Mouse (Mus musculus): ENCODE results near the gene Tmod1. TPM values are rescaled to one million over a fixed set of nuclear protein-coding genes. Genes with fewer than 3 reads are reported as not detected.

Tmod1 gene
- polyA plus RNA-seq, 1 experiment from 2014 or later = 4.7 TPM

- no peaks in the 10 kb centered on the region for H3K27me3 ChIP-seq (replicated peaks; ENCODE audit: control insufficient read depth, insufficient read depth, low read length)
- no peak for TF ChIP-seq CTCF (IDR thresholded peaks at IDR 0.05; ENCODE audit: low read depth)
- H3K36me3 ChIP-seq (ENCODE audit: control insufficient read depth, insufficient read depth) = no peaks in the 10 kb centered on the region
- H3K4me3 ChIP-seq (ENCODE audit: low read depth, low read length) = no peak overlapping the region
- 47% methylated on average over 8 of the region's 8 CpGs for WGBS
- ATAC-seq = no peak
- H3K4me1 ChIP-seq (replicated peaks; ENCODE audit: control insufficient read depth, insufficient read depth, low read length) = no peaks in the 10 kb centered on the region
- H3K9ac ChIP-seq (ENCODE audit: low read depth, low read length) = no peak overlapping the region
- no peak overlapping the region for H3K4me2 ChIP-seq (replicated peaks; ENCODE audit: low read depth)
- H3K9me3 ChIP-seq (ENCODE audit: control insufficient read depth) = no peaks in the 10 kb centered on the region
- no peak overlapping the region for H3K27ac ChIP-seq (ENCODE audit: low read depth, low read length)
Measured at GRCm38 (mm10) chr4:46064263-46064662, 25.5 kb downstream of the Tmod1 start.

DNA sequence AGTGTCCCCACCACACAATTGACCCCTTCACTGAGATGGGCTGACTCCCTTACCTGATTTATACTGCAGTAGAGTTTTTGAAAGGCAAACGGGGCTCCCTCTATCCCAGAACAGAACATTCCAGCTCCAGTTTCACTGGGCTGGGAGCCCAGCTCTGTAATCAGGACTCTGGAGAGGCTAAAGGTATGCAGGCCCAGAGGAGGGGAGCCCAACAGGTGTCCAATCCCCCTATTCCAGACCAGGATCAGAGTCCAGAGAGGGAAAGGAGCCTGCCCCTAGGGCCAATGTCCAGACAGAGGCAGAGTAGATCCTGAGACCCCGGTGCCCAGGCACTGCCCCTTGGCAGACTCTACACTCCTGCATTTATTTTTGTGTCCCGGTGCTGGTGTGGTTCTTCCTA lies 26.2 kb downstream of the Tmod1 start:
- no peak overlapping the region for H3K27ac ChIP-seq (ENCODE audit: low read depth, low read length)
- no peak for ATAC-seq
- H3K36me3 ChIP-seq (ENCODE audit: control insufficient read depth, insufficient read depth) = no peaks in the 10 kb centered on the region
- H3K9me3 ChIP-seq (ENCODE audit: control insufficient read depth) = no peaks in the 10 kb centered on the region
- 79% methylated on average over 3 of the region's 3 CpGs for WGBS
- no peak overlapping the region for H3K4me2 ChIP-seq (replicated peaks; ENCODE audit: low read depth)
- H3K27me3 ChIP-seq (replicated peaks; ENCODE audit: control insufficient read depth, insufficient read depth, low read length) = no peaks in the 10 kb centered on the region
- H3K4me1 ChIP-seq (replicated peaks; ENCODE audit: control insufficient read depth, insufficient read depth, low read length) = no peaks in the 10 kb centered on the region
- no peak overlapping the region for H3K9ac ChIP-seq (ENCODE audit: low read depth, low read length)
- H3K4me3 ChIP-seq (ENCODE audit: low read depth, low read length) = no peak overlapping the region
- no peak for TF ChIP-seq CTCF (IDR thresholded peaks at IDR 0.05; ENCODE audit: low read depth)

- WGBS = 49% methylated on average over 8 of the region's 8 CpGs
- no peak overlapping the region for H3K27ac ChIP-seq (ENCODE audit: low read depth, low read length)
- TF ChIP-seq CTCF (IDR thresholded peaks at IDR 0.05; ENCODE audit: low read depth) = no peak
Measured at GRCm38 (mm10) chr4:46065695-46066340, 27.1 kb downstream of the Tmod1 start.

DNA sequence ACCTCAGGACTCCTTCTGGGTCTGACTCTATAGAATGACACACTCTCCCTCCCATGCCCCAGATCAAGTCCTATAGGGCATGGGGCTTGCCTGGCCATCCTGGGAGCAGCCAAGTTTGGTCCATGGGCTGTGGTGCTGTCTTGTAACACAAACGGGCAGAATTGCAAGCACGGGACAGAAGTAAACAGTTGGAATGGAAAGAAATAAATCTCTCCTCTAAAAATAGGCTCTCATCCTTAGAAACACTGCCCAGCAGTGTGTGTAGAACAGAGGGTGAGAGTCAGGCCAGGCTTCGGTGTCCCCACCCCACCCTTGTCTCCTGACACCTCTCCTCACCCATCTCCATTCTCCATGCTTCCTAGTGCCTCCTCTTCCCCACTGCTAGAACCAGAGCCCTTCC lies 29.3 kb downstream of the Tmod1 start:
- no peak overlapping the region for H3K4me3 ChIP-seq (ENCODE audit: low read depth, low read length)
- H3K4me2 ChIP-seq (replicated peaks; ENCODE audit: low read depth) = no peak overlapping the region
- H3K36me3 ChIP-seq (ENCODE audit: control insufficient read depth, insufficient read depth) = no peaks in the 10 kb centered on the region
- no peak for TF ChIP-seq CTCF (IDR thresholded peaks at IDR 0.05; ENCODE audit: low read depth)
- no peaks in the 10 kb centered on the region for H3K4me1 ChIP-seq (replicated peaks; ENCODE audit: control insufficient read depth, insufficient read depth, low read length)
- no peaks in the 10 kb centered on the region for H3K9me3 ChIP-seq (ENCODE audit: control insufficient read depth)
- no peak overlapping the region for H3K9ac ChIP-seq (ENCODE audit: low read depth, low read length)
- ATAC-seq = no peak
- no peaks in the 10 kb centered on the region for H3K27me3 ChIP-seq (replicated peaks; ENCODE audit: control insufficient read depth, insufficient read depth, low read length)
- 59% methylated on average over 3 of the region's 3 CpGs for WGBS
- no peak overlapping the region for H3K27ac ChIP-seq (ENCODE audit: low read depth, low read length)

More at GRCm38 (mm10) chr4:46065695-46066340, 27.1 kb downstream of the Tmod1 start:
- no peak overlapping the region for H3K9ac ChIP-seq (ENCODE audit: low read depth, low read length)
- H3K9me3 ChIP-seq (ENCODE audit: control insufficient read depth) = no peaks in the 10 kb centered on the region
- no peaks in the 10 kb centered on the region for H3K4me1 ChIP-seq (replicated peaks; ENCODE audit: control insufficient read depth, insufficient read depth, low read length)
- H3K4me3 ChIP-seq (ENCODE audit: low read depth, low read length) = no peak overlapping the region
- H3K27me3 ChIP-seq (replicated peaks; ENCODE audit: control insufficient read depth, insufficient read depth, low read length) = no peaks in the 10 kb centered on the region
- H3K36me3 ChIP-seq (ENCODE audit: control insufficient read depth, insufficient read depth) = no peaks in the 10 kb centered on the region
- ATAC-seq = no peak
- no peak overlapping the region for H3K4me2 ChIP-seq (replicated peaks; ENCODE audit: low read depth)

GRCm38 (mm10) chr4:46068573-46068972 lies 29.8 kb downstream of the Tmod1 start:
- 46% methylated on average over 1 of the region's 1 CpGs for WGBS
- ATAC-seq = no peak
- Histone ChIP-seq H3K4me3 (ENCODE audit: low read depth, low read length) (no peak overlapping the region), H3K27me3 (replicated peaks; ENCODE audit: control insufficient read depth, insufficient read depth, low read length) (no peaks in the 10 kb centered on the region), H3K36me3 (ENCODE audit: control insufficient read depth, insufficient read depth) (no peaks in the 10 kb centered on the region), H3K9me3 (ENCODE audit: control insufficient read depth) (no peaks in the 10 kb centered on the region), H3K27ac (ENCODE audit: low read depth, low read length) (no peak overlapping the region), H3K4me2 (replicated peaks; ENCODE audit: low read depth) (no peak overlapping the region), H3K4me1 (replicated peaks; ENCODE audit: control insufficient read depth, insufficient read depth, low read length) (no peaks in the 10 kb centered on the region), H3K9ac (ENCODE audit: low read depth, low read length) (no peak overlapping the region)
- no peak for TF ChIP-seq CTCF (IDR thresholded peaks at IDR 0.05; ENCODE audit: low read depth)

- no peaks in the 10 kb centered on the region for H3K9me3 ChIP-seq (ENCODE audit: control insufficient read depth)
- H3K4me2 ChIP-seq (replicated peaks; ENCODE audit: low read depth) = no peak overlapping the region
- ATAC-seq = no peak
- H3K36me3 ChIP-seq (ENCODE audit: control insufficient read depth, insufficient read depth) = no peaks in the 10 kb centered on the region
- H3K4me1 ChIP-seq (replicated peaks; ENCODE audit: control insufficient read depth, insufficient read depth, low read length) = no peaks in the 10 kb centered on the region
- no peak overlapping the region for H3K4me3 ChIP-seq (ENCODE audit: low read depth, low read length)
- H3K9ac ChIP-seq (ENCODE audit: low read depth, low read length) = no peak overlapping the region
- no peak overlapping the region for H3K27ac ChIP-seq (ENCODE audit: low read depth, low read length)
- no peaks in the 10 kb centered on the region for H3K27me3 ChIP-seq (replicated peaks; ENCODE audit: control insufficient read depth, insufficient read depth, low read length)
- no peak for TF ChIP-seq CTCF (IDR thresholded peaks at IDR 0.05; ENCODE audit: low read depth)
- whole genome bisulfite sequencing = 71% methylated on average over 6 of the region's 6 CpGs
Measured at GRCm38 (mm10) chr4:46069851-46070482, 31.2 kb downstream of the Tmod1 start.
